Mouse (Mus musculus) urinary bladder, postnatal 14 days (tissue): Measurements from ENCODE around the gene Adgb.

Experiments used
- DNase-seq: peaks from one replicate; pipeline ENCODE4 v3.0.0; 2021; ENCODE audit warnings: low spot score

Adgb gene

GRCm38 (mm10) chr10:10350550-10350949 is 121.6 kb downstream of the Adgb start:
- no peak for DNase-seq

DNA sequence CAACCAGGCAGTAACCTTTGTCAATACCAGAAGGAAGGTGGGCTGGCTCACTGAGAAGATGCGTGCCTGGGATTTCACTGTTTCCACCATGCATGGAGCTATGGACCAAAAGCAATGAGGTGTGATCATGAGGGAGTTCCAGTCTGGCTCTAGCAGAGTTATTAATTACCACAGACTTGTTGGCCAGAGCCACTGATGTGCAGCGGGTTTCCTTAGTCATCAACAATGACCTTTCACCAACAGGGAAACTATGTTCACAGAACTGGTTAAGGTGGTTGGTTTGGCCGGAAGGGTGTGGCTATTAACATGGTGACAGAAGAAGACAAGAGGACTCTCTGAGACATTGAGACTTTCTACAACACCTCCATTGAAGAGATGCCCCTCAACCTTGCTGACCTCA is 128.2 kb downstream of the Adgb start:
- DNase-seq = no peak

DNA sequence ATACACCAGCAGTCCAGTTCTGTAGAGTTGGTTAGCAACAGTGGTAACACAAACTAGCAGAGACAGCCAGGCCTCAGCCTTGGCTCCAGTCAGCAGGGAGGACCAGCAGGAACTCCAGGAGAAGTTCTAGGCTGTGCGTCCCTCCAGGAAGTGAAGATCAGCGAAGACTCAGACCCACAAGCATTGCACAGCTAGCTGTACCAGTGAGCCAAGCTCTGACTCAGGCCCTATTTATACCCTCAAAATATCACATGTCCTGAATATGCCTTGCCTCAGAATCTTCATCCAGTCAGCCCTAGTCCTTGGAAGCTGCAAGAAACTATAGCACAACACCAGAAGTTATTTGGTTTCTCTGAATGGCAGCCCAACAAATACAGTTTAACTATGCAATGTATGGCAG is 146.6 kb downstream of the Adgb start:
- DNase-seq = no peak

GRCm38 (mm10) chr10:10322961-10323360 is 149.2 kb downstream of the Adgb start:
- no peak for DNase-seq

- peak; percentile 58 for DNase-seq
These were observed 150.9 kb downstream of the Adgb start for GRCm38 (mm10) chr10:10321119-10321781.

DNA sequence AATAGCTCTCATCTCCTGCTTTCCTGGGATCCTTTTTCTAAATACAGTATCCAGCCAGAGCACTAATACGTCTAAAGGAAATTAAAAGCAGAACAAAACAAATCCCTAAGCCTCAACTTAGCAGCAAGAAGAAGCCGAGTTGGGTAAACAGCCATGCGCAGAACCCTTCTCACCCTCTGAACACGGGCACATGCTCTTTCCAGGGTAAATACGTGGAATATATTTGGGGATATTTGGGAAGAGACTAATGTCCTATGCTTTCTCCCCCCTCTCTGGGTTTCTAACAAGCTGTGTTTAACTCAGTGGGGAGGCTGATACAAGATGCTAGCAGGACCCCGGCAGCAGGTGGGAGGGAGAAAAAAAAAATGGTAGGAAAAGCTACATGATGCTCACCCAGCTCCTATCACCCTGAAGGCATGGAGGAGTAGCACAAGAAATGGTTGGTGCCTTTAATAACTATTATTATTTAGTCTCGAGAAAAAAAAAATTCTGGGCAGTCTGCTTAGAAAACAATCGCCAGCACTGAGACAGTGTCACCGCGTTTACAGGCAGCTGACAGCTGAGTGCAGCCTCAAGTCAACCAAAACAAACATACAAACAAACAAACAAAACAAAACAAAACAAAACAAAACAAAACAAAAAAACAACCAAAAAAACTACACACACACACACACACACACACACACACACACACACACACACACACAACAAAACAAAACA is 151.6 kb downstream of the Adgb start:
- no peak for DNase-seq

DNA sequence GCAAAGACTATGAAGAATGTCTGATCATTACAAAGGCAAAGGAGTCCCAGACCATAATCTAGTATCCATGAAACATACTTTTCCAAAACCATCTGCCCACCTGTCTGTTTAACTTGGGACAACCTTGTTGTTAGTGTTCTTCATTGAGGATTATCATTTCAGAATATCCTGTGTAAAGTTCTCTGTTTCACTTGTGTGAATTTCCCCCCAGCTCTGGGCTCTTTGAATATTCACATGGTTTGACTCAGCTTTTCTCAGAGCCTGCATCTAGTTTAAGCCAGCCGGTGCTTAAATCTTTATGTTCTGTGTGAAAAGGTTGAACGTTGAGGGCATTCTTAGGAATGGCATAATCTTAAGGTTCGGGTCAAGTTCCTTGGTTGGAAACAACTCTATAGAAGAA is 154.0 kb downstream of the Adgb start:
- no peak for DNase-seq

- DNase-seq = no peak
These were observed 156.5 kb downstream of the Adgb start for GRCm38 (mm10) chr10:10315631-10316030.

DNA sequence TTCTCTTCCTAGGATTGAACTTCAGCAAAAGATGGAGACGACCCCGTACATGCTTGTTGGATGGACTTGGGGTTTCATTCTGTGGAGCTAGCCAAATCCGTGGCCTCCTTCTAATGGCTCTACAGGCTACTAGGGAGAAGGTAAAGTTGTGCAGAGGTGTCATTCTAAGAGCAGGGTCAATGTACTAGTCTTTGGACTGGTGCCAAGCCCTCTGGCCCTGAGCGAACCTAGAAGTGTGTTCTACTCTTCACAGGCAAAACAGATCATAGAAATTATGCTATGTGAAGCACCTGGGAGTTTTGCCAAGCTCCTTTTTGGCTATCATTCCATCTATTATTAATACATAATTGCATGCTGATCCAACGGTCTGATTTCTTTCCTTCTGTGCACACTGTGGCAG is 157.6 kb downstream of the Adgb start:
- DNase-seq = no peak

DNA sequence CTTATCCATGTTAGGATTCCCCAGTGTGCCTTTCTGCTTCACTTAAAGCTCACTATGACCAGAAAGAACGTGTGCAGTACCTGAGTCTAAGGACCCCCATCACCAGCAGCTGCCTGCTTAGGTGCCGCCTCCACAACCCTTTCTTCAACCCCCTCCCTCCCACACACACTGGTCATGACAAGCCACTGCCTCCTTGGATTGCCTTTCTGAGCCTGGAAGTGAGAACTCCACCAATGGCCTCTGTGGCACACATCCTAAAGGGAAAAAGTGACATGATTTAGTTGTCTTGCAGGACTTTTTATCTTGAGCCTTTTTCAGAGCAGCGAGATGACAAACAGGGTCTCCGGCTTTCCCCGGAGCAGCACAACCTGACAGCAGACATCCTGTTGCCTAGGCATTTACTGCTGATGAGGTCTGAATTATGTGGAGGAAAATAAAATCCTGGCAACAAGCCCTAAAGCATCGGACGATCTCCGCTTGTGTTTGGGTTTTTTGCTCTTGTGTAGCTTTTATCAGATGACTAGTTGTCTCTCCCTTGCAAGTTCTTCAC is 162.2 kb downstream of the Adgb start:
- no peak for DNase-seq

- no peak for DNase-seq
These were observed 163.1 kb downstream of the Adgb start for GRCm38 (mm10) chr10:10309056-10309455.

GRCm38 (mm10) chr10:10307384-10307783 is 164.7 kb downstream of the Adgb start:
- peak; percentile 5 for DNase-seq

GRCm38 (mm10) chr10:10304370-10304769 is 167.8 kb downstream of the Adgb start:
- DNase-seq = no peak

DNA sequence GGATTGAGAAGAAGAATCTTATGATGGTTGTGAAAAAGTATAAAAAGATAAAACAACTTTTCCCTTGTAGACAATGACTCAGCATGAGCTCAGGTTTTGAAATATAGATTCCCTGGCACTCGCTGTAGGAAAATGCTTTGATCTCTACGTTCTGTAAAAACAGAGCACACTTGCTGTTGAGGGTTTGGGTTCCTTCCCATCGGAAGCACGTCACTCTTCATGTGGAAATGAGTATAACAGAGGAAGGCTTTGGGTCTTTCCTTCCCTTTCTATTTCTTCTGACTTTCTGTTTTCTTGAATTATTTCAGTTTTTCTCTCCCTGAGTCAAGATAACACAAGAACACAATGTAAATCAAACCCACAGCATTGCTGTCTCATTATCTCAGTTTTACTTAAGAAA is 170.4 kb downstream of the Adgb start:
- DNase-seq = no peak

DNA sequence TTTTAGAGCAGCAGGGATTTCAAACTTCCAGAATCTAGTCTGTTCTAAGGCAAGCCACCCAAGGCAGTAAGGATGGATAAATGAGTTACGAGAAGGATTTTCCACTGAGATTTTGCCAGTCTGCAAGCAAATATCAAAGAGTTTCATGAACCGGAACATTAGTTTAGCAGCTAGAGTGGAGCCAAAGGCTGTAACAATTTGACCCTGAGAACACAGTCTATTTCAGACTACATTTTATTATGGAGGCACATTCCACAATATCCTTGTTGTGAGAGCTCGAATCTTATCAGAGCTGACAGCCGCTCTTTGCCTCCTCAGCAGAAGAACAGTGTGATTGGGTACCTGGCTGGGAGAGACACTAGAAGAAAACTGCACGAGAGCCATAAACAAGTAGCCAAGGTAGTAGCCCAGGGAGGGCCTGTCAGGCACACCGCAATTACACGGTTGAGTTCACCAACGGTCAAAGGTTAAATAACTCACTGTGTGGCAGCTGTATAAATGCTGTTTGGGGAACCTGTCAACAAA is 171.1 kb downstream of the Adgb start:
- DNase-seq = no peak

DNA sequence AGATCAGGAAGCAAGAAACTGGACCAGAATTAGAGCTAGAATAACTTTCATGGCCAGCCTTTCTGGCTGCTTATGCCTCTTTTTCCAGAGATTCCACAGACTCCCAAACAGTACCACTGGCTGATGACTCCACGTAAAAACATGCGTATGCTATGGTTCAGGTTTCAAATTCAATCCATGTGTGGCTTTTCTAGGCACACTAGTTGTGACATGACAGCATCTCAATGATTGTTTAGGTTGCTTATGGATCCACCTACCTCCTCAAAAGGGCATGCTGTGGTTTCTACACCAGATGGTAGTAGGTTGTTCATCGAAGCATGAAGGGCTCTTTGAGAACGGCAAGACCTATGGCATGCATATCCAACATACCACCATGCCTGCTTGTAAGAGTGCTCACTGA is 172.1 kb downstream of the Adgb start:
- DNase-seq = no peak

GRCm38 (mm10) chr10:10287221-10287867 is 184.8 kb downstream of the Adgb start:
- no peak for DNase-seq
